Mouse (Mus musculus): Measurements from ENCODE around the gene Rbfox1.

DNA sequence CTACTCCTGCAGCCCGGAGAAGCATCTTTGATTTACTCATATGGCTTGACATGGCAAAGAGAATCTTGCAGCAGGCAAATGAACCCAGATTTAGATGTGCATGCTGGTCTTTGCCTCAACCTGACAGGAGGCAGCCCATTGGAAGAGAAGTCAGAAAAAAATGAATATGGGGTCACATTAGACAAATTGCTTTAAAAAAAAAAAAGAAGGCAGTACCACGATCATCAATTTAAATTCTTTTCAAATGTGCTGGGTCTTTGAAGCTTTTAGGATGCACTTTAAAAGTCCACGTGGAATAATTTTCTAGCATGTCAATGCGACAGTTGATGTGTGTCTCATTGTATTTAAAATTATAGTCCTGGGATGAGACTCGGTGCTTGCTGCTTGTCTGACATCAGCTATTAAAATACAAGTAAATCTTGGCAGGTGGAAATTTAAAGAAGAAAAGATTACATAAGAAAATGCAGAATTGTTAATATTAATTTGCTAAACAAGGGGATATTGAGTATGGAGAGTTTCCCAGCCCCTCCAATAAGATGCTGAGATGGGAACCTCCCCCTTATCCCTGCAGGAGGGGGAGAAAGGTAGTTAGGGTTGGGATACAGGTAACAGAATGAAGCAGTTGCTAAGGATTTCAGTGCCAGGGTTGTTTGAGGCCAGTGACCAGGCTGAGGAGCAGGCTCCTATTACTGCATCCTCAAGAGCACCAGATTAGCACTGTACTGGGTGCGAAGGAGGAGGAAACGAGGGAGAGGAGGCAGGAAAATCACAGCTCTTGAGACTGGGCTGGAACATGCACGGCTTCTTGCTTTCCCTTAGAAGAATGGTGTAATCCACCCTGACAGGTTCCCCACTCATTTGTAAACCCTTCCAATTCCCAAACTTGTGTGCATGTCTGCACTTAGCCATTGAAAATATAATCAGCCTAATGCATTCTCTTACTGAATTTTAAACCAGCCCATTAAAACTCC lies 1274.0 kb downstream of the Rbfox1 start:
- no peak for TF ChIP-seq CTCF (IDR thresholded peaks at IDR 0.05; ENCODE audit: control insufficient read depth, insufficient read depth, low read length)
- TF ChIP-seq POLR2A (IDR thresholded peaks at IDR 0.05; ENCODE audit: borderline replicate concordance, control insufficient read depth, low read depth, low read length): no peak

All from bone marrow, adult 2 months (tissue).